Mouse (Mus musculus) embryonic facial prominence, embryonic 11.5 days (tissue): ENCODE data around the gene Trp53tg5. TPM values are rescaled to one million over a fixed set of nuclear protein-coding genes. Genes with fewer than 3 reads are reported as not detected.
A peak's percentile ranks its signal among the peaks of the same experiment; 100 is the strongest.

ENCODE experiments used
- ATAC-seq: fragments of 200-750 bp; cut with Nextera tagmentation; replicated peaks from 2 replicates; pipeline ENCODE4 v1.8.0; 2017; ENCODE audit warnings: low read depth; ENCODE audit not compliant: insufficient number of reproducible peaks, low FRiP score, low TSS enrichment
- DNase-seq: peaks from one replicate; pipeline ENCODE4 v3.0.0-alpha.2; 2015; ENCODE audit warnings: low spot score
- H3K27ac ChIP-seq: fragments of 300-500 bp; sonication (generic); replicated peaks from 2 replicates; pipeline ENCODE4 v1.5.1; 2014; ENCODE audit warnings: mild to moderate bottlenecking, low read depth, low read length, control low read depth
- H3K27me3 ChIP-seq: fragments of 300-500 bp; sonication (generic); 2 replicates; pipeline ENCODE4 v1.6.1; 2014; ENCODE audit warnings: mild to moderate bottlenecking, low read length, moderate library complexity, mixed read lengths; ENCODE audit not compliant: control insufficient read depth, insufficient read depth
- H3K36me3 ChIP-seq: fragments of 300-500 bp; sonication (generic); replicated peaks from 2 replicates; pipeline ENCODE4 v1.6.1; 2014; ENCODE audit warnings: low read depth, mild to moderate bottlenecking, low read length, moderate library complexity, mixed read lengths; ENCODE audit not compliant: control insufficient read depth, insufficient read depth
- H3K4me1 ChIP-seq: fragments of 300-500 bp; sonication (generic); 2 replicates; pipeline ENCODE4 v1.6.1; 2014; ENCODE audit warnings: low read length, mixed read lengths; ENCODE audit not compliant: control insufficient read depth, insufficient read depth
- H3K4me2 ChIP-seq: fragments of 300-500 bp; sonication (generic); 2 replicates; pipeline ENCODE4 v1.6.1; 2014; ENCODE audit warnings: low read depth, mild to moderate bottlenecking, control low read depth, low read length, moderate library complexity
- H3K4me3 ChIP-seq: fragments of 300-500 bp; sonication (generic); 2 replicates; pipeline ENCODE4 v1.5.1; 2014; ENCODE audit warnings: low read depth, low read length, control low read depth
- H3K9ac ChIP-seq: fragments of 300-500 bp; sonication (generic); replicated peaks from 2 replicates; pipeline ENCODE4 v1.6.1; 2014; ENCODE audit warnings: mild to moderate bottlenecking, control low read depth, low read length
- H3K9me3 ChIP-seq: fragments of 300-500 bp; sonication (generic); replicated peaks from 2 replicates; pipeline ENCODE4 v1.6.1; 2016; ENCODE audit warnings: mild to moderate bottlenecking, low read length, inconsistent platforms, mixed read lengths; ENCODE audit not compliant: control insufficient read depth
- WGBS: fragments of 180-500 bp; shearing (Covaris S2); extraction: QIAGEN DNeasy Blood & Tissue Kit; methylation state at CpG from one replicate; pipeline ENCODE4 v1.1.7; 2014; 5-methylcytosine and 5-hydroxymethylcytosine counted together
- polyA plus RNA-seq: library from polyadenylated mRNA; unstranded; fragments of >200 nt; fragmentation: Nextera tagmentation; extraction: Ambion mirVana; gene quantifications from 2 replicates; pipeline ENCODE4 v1.2.1, GENCODE M21; 2014

Gene Trp53tg5
- polyA plus RNA-seq, 1 experiment from 2014 or later: not detected

GRCm38 (mm10) chr2:164436961-164437360 is 36.6 kb downstream of the Trp53tg5 start:
- Histone ChIP-seq H3K4me3 (no peak overlapping the region), H3K4me1 (peaks cover 13% of the 10 kb centered on the region), H3K27ac (peak overlapping the region; percentile 68; the same call in 1 of the 2 replicates), H3K4me2 (no peak overlapping the region), H3K36me3 (no peaks in the 10 kb centered on the region), H3K9ac (no peak overlapping the region), H3K9me3 (no peaks in the 10 kb centered on the region), H3K27me3 (no peaks in the 10 kb centered on the region)
- DNase-seq: no peak
- WGBS: 30% methylated on average over 3 of the region's 3 CpGs
- ATAC-seq: no peak

GRCm38 (mm10) chr2:164436215-164436913 is 37.2 kb downstream of the Trp53tg5 start:
- Histone ChIP-seq H3K9ac (no peak overlapping the region; the same call in 1 of the 2 replicates), H3K4me2 (no peak overlapping the region), H3K4me1 (peaks cover 13% of the 10 kb centered on the region), H3K4me3 (no peak overlapping the region), H3K27me3 (no peaks in the 10 kb centered on the region), H3K9me3 (no peaks in the 10 kb centered on the region), H3K27ac (peak overlapping the region; percentile 68), H3K36me3 (no peaks in the 10 kb centered on the region)
- DNase-seq (no peak), ATAC-seq (no peak)
- WGBS: 12% methylated on average over 8 of the region's 8 CpGs

GRCm38 (mm10) chr2:164435216-164436090 is 38.1 kb downstream of the Trp53tg5 start:
- H3K27ac ChIP-seq: no peak overlapping the region
- H3K36me3 ChIP-seq: no peaks in the 10 kb centered on the region
- ATAC-seq (no peak), DNase-seq (no peak)
- no peak overlapping the region for H3K4me3 ChIP-seq
- no peaks in the 10 kb centered on the region for H3K9me3 ChIP-seq
- H3K9ac ChIP-seq: no peak overlapping the region
- no peak overlapping the region for H3K4me2 ChIP-seq
- 23% methylated on average over 5 of the region's 5 CpGs for WGBS
- H3K4me1 ChIP-seq: peaks cover 13% of the 10 kb centered on the region
- H3K27me3 ChIP-seq: no peaks in the 10 kb centered on the region

GRCm38 (mm10) chr2:164434681-164435080 is 38.8 kb downstream of the Trp53tg5 start:
- DNase-seq (no peak), ATAC-seq (no peak)
- no peaks in the 10 kb centered on the region for H3K9me3 ChIP-seq
- 80% methylated on average over 3 of the region's 3 CpGs for WGBS
- H3K4me1 ChIP-seq: peaks cover 13% of the 10 kb centered on the region
- no peak overlapping the region for H3K4me3 ChIP-seq
- H3K9ac ChIP-seq: no peak overlapping the region
- H3K36me3 ChIP-seq: no peaks in the 10 kb centered on the region
- H3K27ac ChIP-seq: no peak overlapping the region
- no peaks in the 10 kb centered on the region for H3K27me3 ChIP-seq
- H3K4me2 ChIP-seq: no peak overlapping the region

- Histone ChIP-seq H3K9me3 (no peaks in the 10 kb centered on the region), H3K36me3 (no peaks in the 10 kb centered on the region), H3K9ac (no peak overlapping the region), H3K4me2 (no peak overlapping the region), H3K4me1 (peaks cover 13% of the 10 kb centered on the region), H3K27me3 (no peaks in the 10 kb centered on the region), H3K27ac (no peak overlapping the region), H3K4me3 (no peak overlapping the region)
- no peak for DNase-seq
- 76% methylated on average over 9 of the region's 9 CpGs for WGBS
- ATAC-seq: no peak
Measured at GRCm38 (mm10) chr2:164433278-164433895, 40.1 kb downstream of the Trp53tg5 start.

GRCm38 (mm10) chr2:164432541-164433191 is 40.9 kb downstream of the Trp53tg5 start:
- ATAC-seq (no peak), DNase-seq (no peak)
- Histone ChIP-seq H3K9me3 (no peaks in the 10 kb centered on the region), H3K27me3 (no peaks in the 10 kb centered on the region), H3K4me2 (no peak overlapping the region), H3K4me3 (no peak overlapping the region), H3K36me3 (no peaks in the 10 kb centered on the region), H3K9ac (peak overlapping the region; percentile 43), H3K4me1 (peaks cover 13% of the 10 kb centered on the region), H3K27ac (no peak overlapping the region)
- WGBS: 21% methylated on average over 22 of the region's 22 CpGs

GRCm38 (mm10) chr2:164431676-164432465 is 41.7 kb downstream of the Trp53tg5 start:
- H3K9me3 ChIP-seq: no peaks in the 10 kb centered on the region
- 51% methylated on average over 9 of the region's 9 CpGs for WGBS
- ATAC-seq (no peak), DNase-seq (no peak)
- H3K4me2 ChIP-seq: no peak overlapping the region
- no peaks in the 10 kb centered on the region for H3K27me3 ChIP-seq
- no peak overlapping the region for H3K9ac ChIP-seq
- no peak overlapping the region for H3K4me3 ChIP-seq
- H3K27ac ChIP-seq: no peak overlapping the region
- H3K36me3 ChIP-seq: no peaks in the 10 kb centered on the region
- H3K4me1 ChIP-seq: peaks cover 13% of the 10 kb centered on the region
